Mouse (Mus musculus) embryonic facial prominence, embryonic 15.5 days (tissue): ENCODE measurements at regions not wholly inside any gene's neighbourhood (a gene's known extent, or its start where the extent isn't known, plus 50 kb on each side); places are given as distances from the start of the nearest gene placed in this dataset.
"Not testable (repeated sequence)": the region's sequence is repeated elsewhere in the genome, so short reads cannot be mapped to it uniquely, and the experiment has no call there.

Experiments used
- ATAC-seq: fragments of 200-750 bp; cut with Nextera tagmentation; 2 replicates; pipeline ENCODE4 v1.8.0; 2017; ENCODE audit warnings: low read depth, moderate TSS enrichment; ENCODE audit not compliant: insufficient number of reproducible peaks, low FRiP score, low TSS enrichment
- H3K27ac ChIP-seq: fragments of 300-500 bp; sonication (generic); replicated peaks from 2 replicates; pipeline ENCODE4 v1.5.1; 2015; ENCODE audit warnings: mild to moderate bottlenecking, inconsistent platforms
- H3K27me3 ChIP-seq: fragments of 300-500 bp; sonication (generic); 2 replicates; pipeline ENCODE4 v1.6.1; 2015; ENCODE audit warnings: inconsistent platforms
- H3K36me3 ChIP-seq: fragments of 300-500 bp; sonication (generic); 2 replicates; pipeline ENCODE4 v1.6.1; 2015; ENCODE audit warnings: mild to moderate bottlenecking, inconsistent platforms
- H3K4me1 ChIP-seq: fragments of 300-500 bp; sonication (generic); 2 replicates; pipeline ENCODE4 v1.6.1; 2015; ENCODE audit warnings: inconsistent platforms
- H3K4me2 ChIP-seq: fragments of 300-500 bp; sonication (generic); replicated peaks from 2 replicates; pipeline ENCODE4 v1.6.1; 2015; ENCODE audit warnings: mild to moderate bottlenecking, inconsistent platforms
- H3K4me3 ChIP-seq: fragments of 300-500 bp; sonication (generic); replicated peaks from 2 replicates; pipeline ENCODE4 v1.5.1; 2015; ENCODE audit warnings: mild to moderate bottlenecking, inconsistent platforms
- H3K9ac ChIP-seq: fragments of 300-500 bp; sonication (generic); 2 replicates; pipeline ENCODE4 v1.6.1; 2015; ENCODE audit warnings: inconsistent platforms
- H3K9me3 ChIP-seq: fragments of 300-500 bp; sonication (generic); replicated peaks from 2 replicates; pipeline ENCODE4 v1.6.1; 2016; ENCODE audit warnings: inconsistent platforms
- WGBS: fragments of 180-500 bp; shearing (Covaris S2); methylation state at CpG from one replicate; pipeline ENCODE4 v1.1.7; 2015; 5-methylcytosine and 5-hydroxymethylcytosine counted together

- H3K4me2 ChIP-seq, H3K27me3 ChIP-seq, ATAC-seq, H3K9ac ChIP-seq, H3K27ac ChIP-seq, H3K9me3 ChIP-seq, H3K36me3 ChIP-seq, H3K4me3 ChIP-seq, H3K4me1 ChIP-seq: not testable (repeated sequence)
- WGBS = 86% methylated on average over 4 of the region's 4 CpGs
These were observed 442.3 kb upstream of the Acvr2a start for GRCm38 (mm10) chr2:48371572-48371971.

- Histone ChIP-seq H3K27ac (no peak overlapping the region), H3K9me3 (no peaks in the 10 kb centered on the region), H3K9ac (no peak overlapping the region), H3K27me3 (no peaks in the 10 kb centered on the region), H3K36me3 (no peaks in the 10 kb centered on the region), H3K4me2 (no peak overlapping the region), H3K4me3 (no peak overlapping the region), H3K4me1 (no peaks in the 10 kb centered on the region)
- no peak for ATAC-seq
These were observed 440.8 kb upstream of the Acvr2a start for GRCm38 (mm10) chr2:48373086-48373485.

- Histone ChIP-seq H3K9ac (no peak overlapping the region), H3K4me1 (no peaks in the 10 kb centered on the region), H3K9me3 (no peaks in the 10 kb centered on the region), H3K4me3 (no peak overlapping the region), H3K27me3 (no peaks in the 10 kb centered on the region), H3K36me3 (no peaks in the 10 kb centered on the region), H3K4me2 (no peak overlapping the region), H3K27ac (no peak overlapping the region)
- 62% methylated on average over 4 of the region's 4 CpGs for WGBS
- ATAC-seq = no peak
These were observed 439.6 kb upstream of the Acvr2a start for GRCm38 (mm10) chr2:48374302-48374701.

- no peak overlapping the region for H3K4me2 ChIP-seq
- no peaks in the 10 kb centered on the region for H3K27me3 ChIP-seq
- H3K4me3 ChIP-seq = no peak overlapping the region
- H3K4me1 ChIP-seq = 0 out of 2 replicates have a peak, but pooled peaks cover 2% of the 10 kb centered on the region
- H3K9me3 ChIP-seq = no peaks in the 10 kb centered on the region
- no peaks in the 10 kb centered on the region for H3K36me3 ChIP-seq
- H3K27ac ChIP-seq = no peak overlapping the region
- H3K9ac ChIP-seq = no peak overlapping the region
- 69% methylated on average over 1 of the region's 1 CpGs for WGBS
- no peak for ATAC-seq
These were observed 435.7 kb upstream of the Acvr2a start for GRCm38 (mm10) chr2:48378160-48378559.

GRCm38 (mm10) chr2:48378749-48379148 lies 435.2 kb upstream of the Acvr2a start:
- Histone ChIP-seq H3K4me3 (no peak overlapping the region), H3K9me3 (no peaks in the 10 kb centered on the region), H3K36me3 (no peaks in the 10 kb centered on the region), H3K27ac (no peak overlapping the region), H3K27me3 (no peaks in the 10 kb centered on the region), H3K4me2 (no peak overlapping the region), H3K9ac (no peak overlapping the region), H3K4me1 (0 out of 2 replicates have a peak, but pooled peaks cover 2% of the 10 kb centered on the region)
- ATAC-seq = no peak
- WGBS = 86% methylated on average over 2 of the region's 2 CpGs

GRCm38 (mm10) chr2:48380140-48380539 lies 433.8 kb upstream of the Acvr2a start:
- no peaks in the 10 kb centered on the region for H3K27me3 ChIP-seq
- no peaks in the 10 kb centered on the region for H3K9me3 ChIP-seq
- 28% methylated on average over 5 of the region's 5 CpGs for WGBS
- no peak overlapping the region for H3K27ac ChIP-seq
- 0 out of 2 replicates have a peak, but pooled peaks cover 2% of the 10 kb centered on the region for H3K4me1 ChIP-seq
- H3K4me2 ChIP-seq = no peak overlapping the region
- no peak overlapping the region for H3K9ac ChIP-seq
- no peak overlapping the region for H3K4me3 ChIP-seq
- H3K36me3 ChIP-seq = no peaks in the 10 kb centered on the region
- 0 out of 2 replicates have a peak, but pooled peaks have one; percentile 67 for ATAC-seq

- Histone ChIP-seq H3K9ac (no peak overlapping the region), H3K27ac (peak overlapping the region; percentile 28; the same call in 1 of the 2 replicates), H3K36me3 (no peaks in the 10 kb centered on the region), H3K9me3 (no peaks in the 10 kb centered on the region), H3K4me3 (no peak overlapping the region), H3K4me2 (no peak overlapping the region), H3K27me3 (no peaks in the 10 kb centered on the region), H3K4me1 (0 out of 2 replicates have a peak, but pooled peaks cover 2% of the 10 kb centered on the region)
- no peak for ATAC-seq
- 18% methylated on average over 2 of the region's 2 CpGs for whole genome bisulfite sequencing
These were observed 433.1 kb upstream of the Acvr2a start for GRCm38 (mm10) chr2:48380786-48381185.

DNA sequence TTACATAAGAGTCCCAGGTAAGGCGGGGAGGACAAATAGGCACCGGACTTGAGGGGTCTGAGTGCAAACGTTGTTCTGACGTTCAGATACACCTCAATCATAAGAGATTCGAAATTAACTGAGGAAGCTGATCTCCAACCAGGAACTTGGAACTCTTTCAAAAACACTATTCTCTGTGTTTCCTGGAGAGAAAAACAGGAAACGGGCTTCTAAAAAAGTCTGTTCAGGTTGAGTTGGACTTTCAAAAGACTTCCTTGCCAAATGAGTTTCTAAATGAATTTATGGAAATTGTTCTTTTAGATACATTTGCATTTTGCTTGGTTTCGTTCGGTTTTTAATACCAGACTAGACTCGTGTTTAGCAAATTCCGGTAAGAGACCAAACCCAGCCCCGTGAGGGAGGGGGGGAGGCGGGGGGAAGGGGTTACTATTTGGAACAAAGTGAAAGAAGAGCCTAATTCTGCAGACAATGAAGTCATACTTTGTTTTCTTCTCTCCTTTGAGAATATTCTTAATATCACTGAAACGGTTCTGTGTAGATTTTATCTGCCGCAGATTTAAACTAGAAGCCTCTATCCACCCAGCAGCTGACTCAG lies 432.3 kb upstream of the Acvr2a start:
- ATAC-seq = no peak
- peak overlapping the region; percentile 28; the same call in 1 of the 2 replicates for H3K27ac ChIP-seq
- no peak overlapping the region for H3K9ac ChIP-seq
- H3K4me1 ChIP-seq = 0 out of 2 replicates have a peak, but pooled peaks cover 2% of the 10 kb centered on the region
- 62% methylated on average over 14 of the region's 14 CpGs for WGBS
- H3K4me3 ChIP-seq = no peak overlapping the region
- H3K27me3 ChIP-seq = no peaks in the 10 kb centered on the region
- H3K9me3 ChIP-seq = no peaks in the 10 kb centered on the region
- no peak overlapping the region for H3K4me2 ChIP-seq
- H3K36me3 ChIP-seq = no peaks in the 10 kb centered on the region

DNA sequence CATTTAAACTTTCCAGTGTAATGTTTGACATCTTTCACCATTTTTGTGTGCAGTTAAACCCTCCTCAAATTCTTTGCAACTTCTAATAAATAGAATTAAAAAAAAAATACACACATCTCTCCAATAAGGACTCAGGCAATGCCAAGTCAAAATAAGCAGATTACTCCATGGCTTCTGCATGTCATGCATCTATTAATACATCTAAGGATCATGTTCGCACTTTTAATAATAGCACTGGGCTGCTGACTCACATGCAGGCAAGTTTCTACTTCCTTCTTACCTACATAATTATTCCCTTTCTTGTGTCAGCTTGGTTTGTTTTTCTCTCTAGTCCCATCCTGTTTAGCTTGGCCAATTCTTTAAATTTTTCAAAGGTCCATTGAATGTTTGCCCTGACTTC lies 415.4 kb upstream of the Acvr2a start:
- H3K9me3 ChIP-seq = no peaks in the 10 kb centered on the region
- H3K27ac ChIP-seq = no peak overlapping the region
- no peak overlapping the region for H3K4me2 ChIP-seq
- H3K9ac ChIP-seq = no peak overlapping the region
- 67% methylated on average over 1 of the region's 1 CpGs for WGBS
- H3K4me3 ChIP-seq = no peak overlapping the region
- H3K36me3 ChIP-seq = no peaks in the 10 kb centered on the region
- no peaks in the 10 kb centered on the region for H3K4me1 ChIP-seq
- no peaks in the 10 kb centered on the region for H3K27me3 ChIP-seq
- ATAC-seq = no peak

DNA sequence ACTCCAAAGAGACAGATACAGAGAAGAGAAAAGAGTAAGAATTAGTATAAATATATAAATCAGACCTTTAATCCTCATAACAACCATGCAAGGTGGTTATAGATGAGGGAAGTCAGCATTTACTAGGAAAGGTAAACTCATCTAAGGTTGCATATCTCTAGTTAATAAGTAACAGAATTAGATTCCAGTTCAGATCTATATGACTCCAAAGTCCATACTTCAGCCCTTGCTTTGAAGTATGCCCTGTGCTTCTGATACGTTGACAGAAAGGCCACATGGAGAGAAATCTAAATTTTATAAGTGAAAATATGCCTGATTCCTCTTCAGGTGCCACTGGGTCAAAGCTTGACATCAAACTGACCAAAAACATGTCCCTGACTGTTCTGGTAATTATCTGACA lies 414.7 kb upstream of the Acvr2a start:
- H3K27me3 ChIP-seq = no peaks in the 10 kb centered on the region
- H3K4me1 ChIP-seq = no peaks in the 10 kb centered on the region
- H3K27ac ChIP-seq = no peak overlapping the region
- ATAC-seq = no peak
- no peak overlapping the region for H3K4me2 ChIP-seq
- H3K4me3 ChIP-seq = no peak overlapping the region
- H3K9ac ChIP-seq = no peak overlapping the region
- H3K9me3 ChIP-seq = no peaks in the 10 kb centered on the region
- 88% methylated on average over 1 of the region's 1 CpGs for WGBS
- no peaks in the 10 kb centered on the region for H3K36me3 ChIP-seq

DNA sequence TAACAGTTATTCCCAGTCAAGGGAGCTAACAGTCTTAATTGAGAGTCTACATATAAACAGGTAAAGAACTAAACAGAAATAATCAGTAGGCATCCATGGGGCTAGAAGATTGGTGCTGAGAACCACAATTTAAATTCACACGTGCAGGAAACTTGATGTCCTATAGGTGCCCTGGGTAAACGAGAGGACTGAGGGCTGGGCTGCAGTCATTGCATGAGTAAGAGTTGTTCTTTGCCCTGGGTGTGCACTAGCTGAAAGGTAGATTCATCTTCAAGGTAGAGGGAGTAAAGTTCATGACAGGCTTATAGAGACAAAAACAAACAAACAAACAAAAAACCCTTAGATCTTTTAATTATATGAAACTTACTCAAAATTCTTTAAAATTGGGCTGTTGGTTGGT lies 411.1 kb upstream of the Acvr2a start:
- Histone ChIP-seq H3K4me2 (no peak overlapping the region), H3K9me3 (no peaks in the 10 kb centered on the region), H3K4me3 (no peak overlapping the region), H3K9ac (no peak overlapping the region), H3K4me1 (no peaks in the 10 kb centered on the region), H3K36me3 (no peaks in the 10 kb centered on the region), H3K27ac (no peak overlapping the region), H3K27me3 (no peaks in the 10 kb centered on the region)
- WGBS = 72% methylated on average over 2 of the region's 2 CpGs
- ATAC-seq = no peak

DNA sequence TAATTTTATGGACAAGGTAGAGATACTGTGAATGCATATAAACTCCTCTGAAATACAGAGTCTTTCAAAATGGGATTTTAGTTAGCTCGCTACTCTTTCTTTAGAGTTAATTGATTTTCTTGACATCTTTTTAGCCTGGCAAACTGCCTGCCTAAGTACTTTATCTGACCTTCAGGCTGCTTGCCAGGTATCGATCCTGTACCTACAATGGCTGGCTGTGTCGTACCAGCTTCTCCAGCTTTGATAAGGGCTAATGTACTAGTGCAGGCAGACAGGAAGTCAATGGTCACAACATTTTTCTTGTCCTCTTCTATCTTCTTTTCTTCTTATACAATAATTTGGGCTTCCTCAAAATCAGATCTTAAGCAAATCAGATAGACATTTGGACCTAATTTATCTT lies 409.4 kb upstream of the Acvr2a start:
- Histone ChIP-seq H3K36me3 (no peaks in the 10 kb centered on the region), H3K27me3 (no peaks in the 10 kb centered on the region), H3K9me3 (no peaks in the 10 kb centered on the region), H3K27ac (no peak overlapping the region), H3K9ac (no peak overlapping the region), H3K4me1 (no peaks in the 10 kb centered on the region), H3K4me2 (no peak overlapping the region), H3K4me3 (no peak overlapping the region)
- no peak for ATAC-seq
- WGBS = 58% methylated on average over 3 of the region's 3 CpGs
